Mouse (Mus musculus) thymus, postnatal 0 days (tissue): ENCODE measurements around the gene Mapkap1. TPM values are rescaled to one million over a fixed set of nuclear protein-coding genes. Genes with fewer than 3 reads are reported as not detected.
A peak's percentile ranks its signal among the peaks of the same experiment; 100 is the strongest.

Experiments used
- DNase-seq: peaks from one replicate; pipeline ENCODE4 v3.0.0-alpha.2; 2015; ENCODE audit warnings: low spot score
- polyA plus RNA-seq: library from polyadenylated mRNA; unstranded; fragments of >200 nt; fragmentation: Nextera tagmentation; extraction: Ambion mirVana; gene quantifications from 2 replicates; pipeline ENCODE4 v1.2.1, GENCODE M21; 2015

Gene Mapkap1
- polyA plus RNA-seq, 1 experiment from 2014 or later: 103 TPM

GRCm38 (mm10) chr2:34628903-34629540, 222.5 kb downstream of the Mapkap1 start:
- DNase-seq: no peak

- no peak for DNase-seq
Observed at GRCm38 (mm10) chr2:34629758-34630157, 223.2 kb downstream of the Mapkap1 start.

- DNase-seq: no peak
Observed at GRCm38 (mm10) chr2:34630445-34630844, 223.9 kb downstream of the Mapkap1 start.

GRCm38 (mm10) chr2:34632051-34632450, 225.5 kb downstream of the Mapkap1 start:
- DNase-seq: no peak

GRCm38 (mm10) chr2:34635249-34636165, 228.9 kb downstream of the Mapkap1 start:
- no peak for DNase-seq

GRCm38 (mm10) chr2:34638955-34639650, 232.5 kb downstream of the Mapkap1 start:
- DNase-seq: peak; percentile 82

- DNase-seq: no peak
Observed at GRCm38 (mm10) chr2:34639725-34640124, 233.2 kb downstream of the Mapkap1 start.

- peak; percentile 72 for DNase-seq
Observed at GRCm38 (mm10) chr2:34642351-34642750, 235.8 kb downstream of the Mapkap1 start.

- peak; percentile 50 for DNase-seq
Observed at GRCm38 (mm10) chr2:34644571-34645526, 238.3 kb downstream of the Mapkap1 start.

- peak; percentile 89 for DNase-seq
Observed at GRCm38 (mm10) chr2:34645851-34646540, 239.4 kb downstream of the Mapkap1 start.

- no peak for DNase-seq
Observed at GRCm38 (mm10) chr2:34646541-34646865, 239.9 kb downstream of the Mapkap1 start.

GRCm38 (mm10) chr2:34647410-34647809, 240.8 kb downstream of the Mapkap1 start:
- DNase-seq: no peak

- no peak for DNase-seq
Observed at GRCm38 (mm10) chr2:34667820-34668219, 261.2 kb downstream of the Mapkap1 start.

GRCm38 (mm10) chr2:34668440-34669191, 262.0 kb downstream of the Mapkap1 start:
- DNase-seq: peak; percentile 18

GRCm38 (mm10) chr2:34669203-34669746, 262.7 kb downstream of the Mapkap1 start:
- no peak for DNase-seq

- no peak for DNase-seq
Observed at GRCm38 (mm10) chr2:34670470-34670869, 263.9 kb downstream of the Mapkap1 start.

GRCm38 (mm10) chr2:34671385-34672026, 264.9 kb downstream of the Mapkap1 start:
- DNase-seq: peak; percentile 71

GRCm38 (mm10) chr2:34673846-34674245, 267.3 kb downstream of the Mapkap1 start:
- peak; percentile 35 for DNase-seq
